Mouse (Mus musculus) CH12.LX (cell line): Measurements from ENCODE around the gene Cd300ld4.

ENCODE experiments used
- CTCF ChIP-seq, 2 experiments: IDR thresholded peaks in 1 of 2; conservative IDR thresholded peaks in 1 of 2; 2 replicates each; pipeline ENCODE4 v1.5.1; 2011 to 2012; ENCODE audit warnings: low read depth in 2 of 2, low read length in 2 of 2, improper control_type of control experiment in 1 of 2, inconsistent platforms in 1 of 2, mild to moderate bottlenecking in 1 of 2, moderate library complexity in 1 of 2
- GABPA ChIP-seq: IDR thresholded peaks from 2 replicates; pipeline ENCODE4 v1.6.1; 2012; ENCODE audit warnings: low read depth, low read length, improper control_type of control experiment, inconsistent platforms; ENCODE audit not compliant: insufficient replicate concordance
- POLR2A ChIP-seq: IDR thresholded peaks from 2 replicates; pipeline ENCODE4 v1.6.1; 2011; ENCODE audit warnings: low read depth, mild to moderate bottlenecking, improper control_type of control experiment, low read length

DNA sequence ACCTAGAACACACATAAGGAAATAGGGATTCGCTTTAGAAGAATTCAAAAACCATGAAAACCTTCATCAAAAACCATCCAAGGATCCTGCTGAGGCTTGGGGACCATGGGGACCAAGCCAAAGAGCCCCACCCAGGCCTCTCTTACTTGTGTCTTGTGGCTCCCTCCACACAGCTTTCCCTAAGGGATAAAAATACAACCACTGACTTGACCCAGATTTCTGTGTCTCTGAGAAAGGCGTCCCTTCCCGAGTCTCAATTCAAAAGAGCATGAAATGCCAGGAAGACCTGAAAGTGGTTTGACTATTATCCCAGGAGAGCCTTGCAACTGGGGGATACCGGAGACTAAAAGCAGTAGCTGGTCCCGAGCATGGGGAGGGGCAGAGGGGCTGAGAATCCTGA lies 46.2 kb upstream of the Cd300ld4 start:
- TF ChIP-seq CTCF (conservative IDR thresholded peaks at IDR 0.05 in 1 of 2, IDR thresholded peaks at IDR 0.05 in 1 of 2; ENCODE audit: low read depth in 2 of 2, low read length in 2 of 2) (no peak), GABPA (no peak), POLR2A (no peak)
